Mouse (Mus musculus): ENCODE results near the gene Cbll1. TPM values are rescaled to one million over a fixed set of nuclear protein-coding genes. Genes with fewer than 3 reads are reported as not detected.

Gene Cbll1
- polyA plus RNA-seq, 1 experiment, result 1.2 TPM

DNA sequence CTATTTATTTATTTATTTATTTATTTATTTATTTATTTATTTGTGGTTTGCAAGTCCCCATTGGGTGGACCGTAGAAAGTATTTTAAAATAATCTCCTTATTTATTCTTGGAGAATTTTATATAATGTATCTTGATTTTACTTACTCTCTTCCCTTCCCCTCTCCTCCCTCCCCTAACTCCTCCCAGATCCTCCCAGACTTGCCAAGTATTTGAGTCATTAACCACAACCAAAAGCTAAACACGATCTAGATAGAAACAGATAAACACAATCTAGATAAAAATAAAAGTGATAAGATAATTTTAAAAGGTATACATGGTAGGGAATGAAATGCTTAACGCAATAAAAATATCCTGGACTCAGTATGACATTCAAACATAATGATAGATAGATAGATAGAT is 50.1 kb downstream of the Cbll1 start:
- peaks cover 5% of the 10 kb centered on the region for H3K4me1 ChIP-seq
- H3K4me3 ChIP-seq (replicated peaks), result no peak overlapping the region
- no peaks in the 10 kb centered on the region for H3K36me3 ChIP-seq (replicated peaks; ENCODE audit: low read length)
- peaks cover 12% of the 10 kb centered on the region for H3K27me3 ChIP-seq (replicated peaks)
- no peak for TF ChIP-seq GATA1 (IDR thresholded peaks at IDR 0.05; ENCODE audit: borderline replicate concordance, low read length)
- TF ChIP-seq FLI1 (IDR thresholded peaks at IDR 0.05; ENCODE audit: low read length), result no peak
- H3K9me3 ChIP-seq, result no peaks in the 10 kb centered on the region

DNA sequence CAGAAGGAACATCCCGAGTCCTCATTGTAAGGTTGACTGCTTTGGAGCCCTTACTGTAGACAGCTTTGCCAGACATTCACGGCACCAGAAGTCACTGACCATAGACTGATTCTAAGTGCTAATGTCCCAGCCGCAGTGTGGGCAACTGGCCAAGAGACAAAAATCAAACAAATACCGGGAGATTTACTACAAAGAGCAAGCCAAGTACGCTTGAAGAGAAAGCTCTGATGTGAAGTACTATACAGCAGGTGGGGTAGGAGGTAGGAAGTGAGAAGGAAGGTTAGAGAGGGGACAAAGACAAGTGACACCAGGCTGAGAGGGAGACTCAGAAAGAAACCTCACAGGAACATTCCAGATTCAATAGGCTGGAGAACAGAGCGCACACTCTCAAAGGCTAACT is 54.6 kb downstream of the Cbll1 start:
- Histone ChIP-seq H3K9me3 (no peaks in the 10 kb centered on the region; the same call in 1 of the 2 replicates), H3K4me3 (replicated peaks) (no peak overlapping the region), H3K4me1 (peaks cover 10% of the 10 kb centered on the region), H3K36me3 (replicated peaks; ENCODE audit: low read length) (no peaks in the 10 kb centered on the region), H3K27me3 (replicated peaks) (peaks cover 25% of the 10 kb centered on the region)
- no peak for TF ChIP-seq GATA1 (IDR thresholded peaks at IDR 0.05; ENCODE audit: borderline replicate concordance, low read length)
- TF ChIP-seq FLI1 (IDR thresholded peaks at IDR 0.05; ENCODE audit: low read length), result no peak

DNA sequence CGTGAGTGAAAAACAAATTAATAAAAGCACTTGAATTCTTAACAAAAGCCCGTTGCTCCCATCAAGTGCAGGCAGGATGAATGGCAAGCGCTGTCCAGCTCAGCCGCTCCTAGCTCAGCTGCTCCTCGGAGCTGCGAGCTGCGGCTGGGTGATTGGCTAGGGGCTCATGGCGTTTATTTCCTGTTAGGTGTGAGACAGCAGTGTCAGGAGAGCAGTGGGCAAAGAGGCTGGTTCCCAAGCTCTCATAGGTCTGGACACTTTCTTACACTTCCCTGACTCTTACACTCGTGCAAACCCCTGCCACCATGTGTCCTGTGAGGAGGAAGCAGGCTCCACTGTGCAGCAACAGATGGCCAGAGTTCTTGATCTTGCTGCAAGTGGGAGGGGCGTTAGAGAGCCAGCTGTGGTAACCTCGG is 55.3 kb downstream of the Cbll1 start:
- H3K27me3 ChIP-seq (replicated peaks), result peaks cover 25% of the 10 kb centered on the region
- peak overlapping the region; percentile 86 for H3K4me3 ChIP-seq (replicated peaks)
- peaks cover 10% of the 10 kb centered on the region for H3K4me1 ChIP-seq
- H3K36me3 ChIP-seq (replicated peaks; ENCODE audit: low read length), result no peaks in the 10 kb centered on the region
- TF ChIP-seq FLI1 (IDR thresholded peaks at IDR 0.05; ENCODE audit: low read length) (no peak), GATA1 (IDR thresholded peaks at IDR 0.05; ENCODE audit: borderline replicate concordance, low read length) (no peak)
- no peaks in the 10 kb centered on the region; the same call in 1 of the 2 replicates for H3K9me3 ChIP-seq

DNA sequence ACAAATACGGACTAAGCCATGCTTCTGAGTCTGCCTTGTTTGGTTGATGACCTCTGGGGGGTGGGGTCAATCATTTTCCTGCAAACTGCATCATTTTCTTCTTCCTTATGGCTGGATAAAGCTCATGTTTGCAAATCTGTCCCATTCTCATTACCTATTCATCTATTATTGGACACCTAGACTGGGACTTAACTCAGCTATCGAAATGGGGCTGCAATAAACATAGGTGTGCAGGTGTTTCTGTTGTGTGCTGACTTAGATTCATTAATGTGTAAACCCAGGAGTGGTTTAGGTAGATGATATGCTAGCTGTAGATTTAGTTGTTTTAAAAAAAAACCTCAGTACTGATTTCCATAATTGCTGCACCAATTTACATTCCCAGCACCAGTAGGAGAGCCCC is 59.8 kb downstream of the Cbll1 start:
- Histone ChIP-seq H3K9me3 (no peaks in the 10 kb centered on the region; the same call in 1 of the 2 replicates), H3K27me3 (replicated peaks) (peaks cover 19% of the 10 kb centered on the region), H3K4me1 (peaks cover 6% of the 10 kb centered on the region), H3K36me3 (replicated peaks; ENCODE audit: low read length) (no peaks in the 10 kb centered on the region), H3K4me3 (replicated peaks) (no peak overlapping the region)
- TF ChIP-seq FLI1 (IDR thresholded peaks at IDR 0.05; ENCODE audit: low read length) (no peak), GATA1 (IDR thresholded peaks at IDR 0.05; ENCODE audit: borderline replicate concordance, low read length) (no peak)

DNA sequence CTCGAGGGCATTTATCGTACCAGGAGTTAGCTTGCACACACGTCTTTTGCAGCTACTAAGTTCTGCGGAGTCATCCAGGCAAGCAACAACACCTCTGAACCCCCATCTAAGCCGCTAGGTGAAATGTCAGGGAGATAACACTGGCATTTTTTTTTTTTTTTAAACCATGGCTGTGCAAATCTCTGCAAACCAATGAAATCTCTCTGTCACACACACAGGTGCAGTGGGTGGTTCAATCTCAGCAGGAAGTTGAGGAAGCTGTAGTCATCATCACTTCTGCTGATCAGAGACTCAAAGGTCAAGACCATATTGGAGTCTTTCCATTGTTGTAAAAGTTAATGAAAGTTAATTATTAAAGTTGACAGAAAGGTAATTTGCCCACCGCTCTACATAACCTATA is 61.6 kb downstream of the Cbll1 start:
- H3K36me3 ChIP-seq (replicated peaks; ENCODE audit: low read length), result no peaks in the 10 kb centered on the region
- H3K9me3 ChIP-seq, result no peaks in the 10 kb centered on the region; the same call in 1 of the 2 replicates
- no peak for TF ChIP-seq GATA1 (IDR thresholded peaks at IDR 0.05; ENCODE audit: borderline replicate concordance, low read length)
- no peak for TF ChIP-seq FLI1 (IDR thresholded peaks at IDR 0.05; ENCODE audit: low read length)
- H3K4me1 ChIP-seq, result no peaks in the 10 kb centered on the region
- peaks cover 10% of the 10 kb centered on the region for H3K27me3 ChIP-seq (replicated peaks)
- no peak overlapping the region for H3K4me3 ChIP-seq (replicated peaks)

Other genes starting within 250 kb of the Cbll1 start
- gene Lamb1, start 234.4 kb downstream of the Cbll1 start, polyA plus RNA-seq (2012; ENCODE audit: insufficient read depth, low replicate concordance), result not detected in 2 replicates
- gene Dld, start 148.2 kb downstream of the Cbll1 start, polyA plus RNA-seq (2012; ENCODE audit: insufficient read depth, low replicate concordance), result 2.8 TPM in 1 of 2 replicates, not detected in the other
- gene Slc26a3, start 108.7 kb downstream of the Cbll1 start, polyA plus RNA-seq (2012; ENCODE audit: insufficient read depth, low replicate concordance), result not detected in 2 replicates
- gene Slc26a4, start 60.4 kb upstream of the Cbll1 start, polyA plus RNA-seq (2012; ENCODE audit: insufficient read depth, low replicate concordance), result not detected in 2 replicates
- 8.4 TPM in 1 of 2 replicates, not detected in the other for gene Bcap29, start 135.0 kb upstream of the Cbll1 start, polyA plus RNA-seq (2012; ENCODE audit: insufficient read depth, low replicate concordance)
- gene Dus4l, start 155.2 kb upstream of the Cbll1 start, polyA plus RNA-seq (2012; ENCODE audit: insufficient read depth, low replicate concordance), result 7.9 and 10.6 TPM in 2 replicates
- gene Cog5, start 155.3 kb upstream of the Cbll1 start, polyA plus RNA-seq (2012; ENCODE audit: insufficient read depth, low replicate concordance), result 0.56 TPM in 1 of 2 replicates, not detected in the other
- 0.08 and 0.58 TPM in 2 replicates for gene Gpr22, start 214.3 kb upstream of the Cbll1 start, polyA plus RNA-seq (2012; ENCODE audit: insufficient read depth, low replicate concordance)